Mouse (Mus musculus): ENCODE data around the gene A830031A19Rik. TPM values are rescaled to one million over a fixed set of nuclear protein-coding genes. Genes with fewer than 3 reads are reported as not detected.

Gene A830031A19Rik
- total RNA-seq (2017) = not detected in 2 replicates

- no peak for ATAC-seq (ENCODE audit: extremely low read depth, insufficient number of reproducible peaks, low FRiP score, poor library complexity, severe bottlenecking)
Observed at GRCm38 (mm10) chr11:24074634-24075104, at the start of gene A830031A19Rik. TSS of gene A830031A19Rik (minus strand) at chr11:24075054.

GRCm38 (mm10) chr11:24123991-24124390, 49.1 kb upstream of the A830031A19Rik start:
- no peak for ATAC-seq (ENCODE audit: extremely low read depth, insufficient number of reproducible peaks, low FRiP score, poor library complexity, severe bottlenecking)

- ATAC-seq (ENCODE audit: extremely low read depth, insufficient number of reproducible peaks, low FRiP score, poor library complexity, severe bottlenecking) = no peak
Observed at GRCm38 (mm10) chr11:24122899-24123298, 48.0 kb upstream of the A830031A19Rik start.

- no peak for ATAC-seq (ENCODE audit: extremely low read depth, insufficient number of reproducible peaks, low FRiP score, poor library complexity, severe bottlenecking)
Observed at GRCm38 (mm10) chr11:24121136-24121535, 46.3 kb upstream of the A830031A19Rik start.

- no peak for ATAC-seq (ENCODE audit: extremely low read depth, insufficient number of reproducible peaks, low FRiP score, poor library complexity, severe bottlenecking)
Observed at GRCm38 (mm10) chr11:24116582-24117318, 41.9 kb upstream of the A830031A19Rik start.

DNA sequence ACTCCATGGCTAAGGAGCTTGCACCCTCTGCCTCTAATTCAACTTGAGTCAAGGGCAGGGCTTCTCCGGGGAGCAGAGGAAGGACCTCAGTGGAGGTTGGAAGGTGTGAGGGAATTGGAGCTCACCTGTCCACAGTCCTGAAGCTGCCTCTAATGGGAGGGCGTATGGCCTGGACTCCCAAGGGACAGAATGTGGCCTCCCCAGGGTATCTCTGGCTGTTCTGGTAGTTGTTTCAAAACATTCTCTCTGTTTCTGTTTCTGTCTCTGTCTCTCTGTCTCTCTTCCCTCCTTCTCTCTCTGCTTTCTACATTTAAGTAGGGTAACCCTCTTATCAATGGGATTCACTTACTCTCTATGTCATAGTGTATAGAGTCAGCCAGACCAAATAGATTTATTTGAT, 41.2 kb upstream of the A830031A19Rik start:
- no peak for ATAC-seq (ENCODE audit: extremely low read depth, insufficient number of reproducible peaks, low FRiP score, poor library complexity, severe bottlenecking)

DNA sequence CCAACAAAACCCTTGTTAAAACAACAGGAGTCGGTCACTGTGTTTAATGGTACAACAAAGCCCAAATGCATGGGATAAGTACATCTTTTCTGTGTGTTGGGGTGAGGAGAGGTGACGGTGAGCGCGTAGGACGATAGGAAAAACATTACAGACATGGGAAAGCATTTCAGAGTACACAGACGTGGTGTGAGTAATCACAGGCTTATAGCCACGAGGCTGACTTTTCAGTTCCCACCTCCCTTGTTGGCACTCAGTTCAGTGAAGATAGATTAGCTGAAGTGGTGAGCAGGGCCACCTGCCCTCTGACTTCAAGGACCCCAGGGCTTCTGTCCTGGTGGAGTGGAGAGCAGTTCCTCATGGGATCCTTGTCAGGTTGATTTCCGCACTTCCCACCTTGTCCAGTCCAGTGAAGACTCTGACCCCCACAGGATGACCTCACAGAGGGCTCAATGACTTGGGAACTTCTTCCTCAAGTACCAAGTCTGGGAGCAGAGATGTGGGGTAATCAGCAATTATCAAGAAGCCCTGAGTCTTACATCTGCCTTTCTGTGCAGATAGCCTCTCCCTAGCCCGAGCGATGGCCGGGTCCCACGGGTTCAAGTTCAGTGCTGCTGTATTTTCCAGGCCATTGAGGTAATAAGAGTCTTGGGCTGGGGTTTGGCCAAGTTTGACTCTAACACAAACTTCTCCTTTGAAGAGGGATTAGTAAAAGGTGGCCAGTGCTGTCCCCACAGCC, 40.3 kb upstream of the A830031A19Rik start:
- ATAC-seq (ENCODE audit: extremely low read depth, insufficient number of reproducible peaks, low FRiP score, poor library complexity, severe bottlenecking) = no peak

GRCm38 (mm10) chr11:24111720-24112119, 36.9 kb upstream of the A830031A19Rik start:
- ATAC-seq (ENCODE audit: extremely low read depth, insufficient number of reproducible peaks, low FRiP score, poor library complexity, severe bottlenecking) = no peak

DNA sequence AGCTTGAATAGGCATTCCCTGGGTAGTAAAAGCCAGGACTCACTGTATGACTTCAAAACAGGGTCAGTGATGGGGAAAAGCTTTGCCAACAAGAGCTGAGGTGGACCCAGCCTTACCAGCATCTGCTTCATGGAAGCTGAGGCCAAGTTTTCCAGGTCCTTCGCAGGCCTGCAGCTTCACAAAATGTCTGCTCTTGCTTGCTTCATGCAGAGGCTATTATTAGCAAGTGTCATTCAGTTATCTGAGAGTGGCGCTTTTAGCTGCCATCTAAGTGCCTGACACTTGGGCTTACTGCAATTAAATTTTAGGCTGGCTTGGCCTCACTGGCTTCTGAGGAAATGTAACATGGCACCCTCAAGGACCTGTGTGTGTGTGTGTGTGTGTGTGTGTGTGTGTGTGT, 35.3 kb upstream of the A830031A19Rik start:
- ATAC-seq (ENCODE audit: extremely low read depth, insufficient number of reproducible peaks, low FRiP score, poor library complexity, severe bottlenecking) = no peak

DNA sequence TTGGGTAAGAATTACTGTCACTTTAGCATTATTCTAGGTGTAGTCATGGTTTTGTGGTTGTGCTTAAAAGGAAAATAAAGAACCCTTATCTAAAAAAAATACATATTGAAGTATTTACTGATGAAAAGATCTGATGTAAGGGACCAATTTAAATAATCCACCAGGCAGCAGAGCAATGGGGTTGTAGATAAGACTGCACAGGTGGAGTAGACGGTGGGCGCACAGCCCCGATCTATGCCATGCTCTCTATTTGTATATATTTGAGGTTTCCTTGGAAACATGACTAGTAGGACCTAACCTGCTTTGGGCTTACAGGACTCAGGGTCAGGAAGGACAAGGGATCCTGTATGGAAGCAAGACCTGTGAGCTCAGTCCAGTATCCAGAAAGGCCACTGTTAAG, 34.5 kb upstream of the A830031A19Rik start:
- ATAC-seq (ENCODE audit: extremely low read depth, insufficient number of reproducible peaks, low FRiP score, poor library complexity, severe bottlenecking) = no peak

GRCm38 (mm10) chr11:24108974-24109373, 34.1 kb upstream of the A830031A19Rik start:
- ATAC-seq (ENCODE audit: extremely low read depth, insufficient number of reproducible peaks, low FRiP score, poor library complexity, severe bottlenecking) = no peak

GRCm38 (mm10) chr11:24107414-24107813, 32.6 kb upstream of the A830031A19Rik start:
- no peak for ATAC-seq (ENCODE audit: extremely low read depth, insufficient number of reproducible peaks, low FRiP score, poor library complexity, severe bottlenecking)

DNA sequence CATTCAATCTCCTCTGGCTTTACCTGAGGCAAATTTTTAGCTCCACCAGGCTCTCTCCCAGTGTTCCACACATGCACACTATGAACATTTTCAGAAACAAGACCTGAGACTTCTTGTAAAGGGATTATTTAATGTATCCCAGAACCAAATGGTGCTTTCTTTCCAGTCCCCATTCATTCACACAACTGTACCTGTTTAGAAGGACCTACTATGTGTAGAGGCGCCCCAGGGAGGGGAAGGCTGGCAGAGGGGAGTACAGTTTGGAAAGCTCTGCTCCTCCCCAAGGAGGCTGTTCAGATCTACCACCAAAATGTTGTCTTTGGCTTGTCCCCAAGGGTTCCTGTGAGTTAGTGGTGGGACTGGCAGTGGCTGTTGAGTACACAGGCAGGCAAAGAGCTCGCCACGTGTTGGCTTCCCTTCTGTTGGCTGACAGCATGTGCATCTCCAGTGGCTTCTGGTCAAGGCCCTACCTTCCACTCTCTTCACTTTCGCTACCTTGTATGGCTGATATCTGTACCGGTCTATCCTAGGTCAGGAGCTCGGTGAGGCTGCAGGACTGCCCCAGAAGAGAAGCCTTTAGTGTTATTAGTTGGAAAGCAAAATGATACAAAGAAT, 28.4 kb upstream of the A830031A19Rik start:
- ATAC-seq (ENCODE audit: extremely low read depth, insufficient number of reproducible peaks, low FRiP score, poor library complexity, severe bottlenecking) = no peak

DNA sequence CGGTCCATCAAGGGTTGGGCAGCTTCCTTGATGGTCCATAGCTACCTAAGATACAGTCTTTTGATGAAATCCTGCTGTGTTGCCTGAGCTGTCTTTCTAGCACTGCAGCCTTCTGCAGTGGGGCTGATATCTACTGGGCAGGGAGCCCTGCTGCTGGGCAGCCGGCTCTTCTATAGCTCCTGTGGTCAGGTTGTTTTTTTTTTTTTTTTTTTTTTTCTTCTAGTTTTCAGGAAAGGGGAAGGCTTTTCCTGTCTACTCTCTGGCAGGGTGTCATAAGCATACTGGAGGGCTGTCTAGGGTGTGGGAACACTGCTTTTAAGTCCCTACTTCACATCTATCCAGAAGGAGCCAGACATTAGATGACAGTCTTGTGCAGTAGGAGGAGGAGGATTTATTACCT, 27.5 kb upstream of the A830031A19Rik start:
- ATAC-seq (ENCODE audit: extremely low read depth, insufficient number of reproducible peaks, low FRiP score, poor library complexity, severe bottlenecking) = no peak

DNA sequence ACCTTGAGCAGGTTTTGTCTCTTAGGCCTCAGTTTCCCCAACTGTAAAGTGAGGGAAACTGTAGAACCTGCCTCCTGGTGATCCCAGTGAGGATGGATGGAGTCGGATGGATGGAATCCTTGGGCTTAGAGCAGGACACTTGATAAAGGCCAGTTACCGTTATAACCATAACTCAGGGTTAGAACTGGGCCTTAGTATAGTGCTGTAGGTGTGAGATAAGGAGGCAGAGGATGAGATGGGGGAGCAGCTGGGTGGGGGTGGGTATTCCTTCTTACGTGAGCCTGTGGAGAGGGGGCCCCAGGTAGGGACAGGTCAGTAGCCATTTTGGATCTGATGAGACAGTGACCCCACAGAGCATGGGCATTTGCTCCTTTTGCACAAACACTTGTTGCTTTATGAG, 26.8 kb upstream of the A830031A19Rik start:
- ATAC-seq (ENCODE audit: extremely low read depth, insufficient number of reproducible peaks, low FRiP score, poor library complexity, severe bottlenecking) = no peak

DNA sequence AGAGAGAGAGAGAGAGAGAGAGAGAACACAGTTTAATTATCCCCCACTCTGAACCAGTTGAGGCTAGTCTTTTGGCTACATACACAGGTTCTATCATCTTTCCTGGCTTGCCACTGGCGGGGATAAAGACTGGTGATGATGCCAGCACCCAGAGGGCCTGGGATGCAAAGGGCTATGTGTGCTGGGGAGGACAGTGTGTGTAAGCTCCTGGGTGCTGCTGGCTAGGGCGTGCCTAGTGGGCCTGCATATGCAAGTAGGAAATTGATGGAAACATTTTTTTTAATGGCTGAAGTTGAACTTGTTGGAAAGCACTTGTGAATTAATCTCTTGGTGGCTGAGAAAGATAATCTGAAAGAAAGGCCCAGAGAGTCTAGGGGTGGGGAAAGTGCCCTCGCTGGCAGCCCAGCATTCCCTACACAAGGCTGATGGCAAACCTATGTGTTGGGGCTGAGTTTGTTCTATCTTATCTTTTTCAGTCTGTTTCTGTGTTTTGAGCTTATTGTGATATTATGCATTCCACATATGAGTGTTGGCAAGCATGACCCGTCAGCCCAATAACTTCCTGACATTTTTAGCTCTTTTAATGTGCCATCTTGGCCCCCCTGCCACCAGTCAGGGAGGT, 25.7 kb upstream of the A830031A19Rik start:
- no peak for ATAC-seq (ENCODE audit: extremely low read depth, insufficient number of reproducible peaks, low FRiP score, poor library complexity, severe bottlenecking)

GRCm38 (mm10) chr11:24099886-24100293, 25.0 kb upstream of the A830031A19Rik start:
- ATAC-seq (ENCODE audit: extremely low read depth, insufficient number of reproducible peaks, low FRiP score, poor library complexity, severe bottlenecking) = no peak

DNA sequence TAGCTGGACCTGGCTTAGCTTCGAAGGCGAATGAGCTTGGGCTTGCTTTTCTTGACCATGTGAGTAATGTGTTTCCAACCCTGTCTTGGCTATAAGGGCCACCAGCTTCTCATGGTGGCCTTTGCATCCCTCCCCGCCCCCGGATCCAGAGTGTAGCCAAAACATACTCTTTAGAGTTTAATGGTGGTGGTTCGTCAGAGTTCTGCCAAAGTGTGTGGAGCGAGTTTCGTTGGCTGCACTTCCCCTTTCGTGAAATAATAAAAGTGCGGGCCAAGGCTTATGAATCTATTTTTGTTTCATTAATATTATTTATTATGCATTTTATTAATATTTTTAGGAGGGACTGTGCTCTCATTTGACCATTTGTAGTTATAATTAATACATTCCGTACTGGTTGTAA, 24.4 kb upstream of the A830031A19Rik start:
- no peak for ATAC-seq (ENCODE audit: extremely low read depth, insufficient number of reproducible peaks, low FRiP score, poor library complexity, severe bottlenecking)

DNA sequence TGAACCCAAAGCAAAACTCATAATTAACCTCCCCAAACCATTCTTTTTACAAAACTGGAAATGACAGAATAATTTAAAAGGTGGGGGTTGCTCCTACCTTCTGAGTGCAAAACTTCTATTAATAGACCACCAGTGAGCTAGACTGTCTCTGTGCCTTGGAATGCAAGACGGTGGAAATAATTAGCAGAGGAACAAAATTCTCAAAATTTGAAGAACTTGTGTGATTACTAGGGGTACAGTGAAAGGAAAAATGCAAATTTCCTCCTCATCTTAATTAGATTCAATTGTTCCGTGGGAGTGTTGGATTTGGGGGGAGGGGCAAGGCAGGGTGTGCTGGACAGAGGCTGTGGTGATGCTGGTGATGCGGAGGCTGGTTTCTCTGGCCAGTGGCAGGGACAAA, 23.8 kb upstream of the A830031A19Rik start:
- ATAC-seq (ENCODE audit: extremely low read depth, insufficient number of reproducible peaks, low FRiP score, poor library complexity, severe bottlenecking) = no peak
